Comparison of ENCODE assay signal across 8 mouse cellular contexts in genomic region chr2:156732109-156732508, GRCm38 (mm10). TPM values are rescaled to one million over a fixed set of nuclear protein-coding genes. Genes with fewer than 3 reads are reported as not detected.
DNase-seq lines count a peak whose midpoint lies in the region; ATAC-seq and TF ChIP-seq lines count a peak whose summit lies in the region.

No protein-coding gene starts in this region.

- no peak for TF ChIP-seq POLR2A in thymus, adult 2 months (IDR thresholded peaks at IDR 0.05; ENCODE audit: control insufficient read depth, extremely low read depth, insufficient read depth, low read length, poor library complexity)

- H3K27ac ChIP-seq in forebrain, postnatal 0 days (ENCODE audit: low read depth, low read length) = no peak overlapping the region
- no peak overlapping the region for H3K27ac ChIP-seq in forebrain, embryonic 12.5 days
- no peak overlapping the region for H3K27ac ChIP-seq in thymus, adult 2 months (ENCODE audit: control insufficient read depth, insufficient read depth, low read length)

- peak; percentile 27 for ATAC-seq in forebrain, postnatal 0 days
- no peak for ATAC-seq in forebrain, embryonic 12.5 days (ENCODE audit: low FRiP score)

- no peaks in the 10 kb centered on the region for H3K9me3 ChIP-seq in forebrain, postnatal 0 days (ENCODE audit: low read length)
- H3K9me3 ChIP-seq in forebrain, embryonic 12.5 days = no peaks in the 10 kb centered on the region

- TF ChIP-seq CTCF in forebrain, postnatal 0 days (IDR thresholded peaks at IDR 0.05; ENCODE audit: low read depth) = no peak
- no peak for TF ChIP-seq CTCF in thymus, adult 2 months (IDR thresholded peaks at IDR 0.05; ENCODE audit: borderline replicate concordance, control insufficient read depth, extremely low read depth, insufficient read depth, low read length, poor library complexity)

- no peak overlapping the region for H3K4me2 ChIP-seq in forebrain, postnatal 0 days (ENCODE audit: low read depth)
- no peak overlapping the region for H3K4me2 ChIP-seq in forebrain, embryonic 12.5 days

- DNase-seq in forebrain, postnatal 0 days = no peak
- DNase-seq in adrenal gland, postnatal 14 days = peak; percentile 79
- peak; percentile 84 to 90 for DNase-seq in heart, adult 9 months (ENCODE audit: low spot score in 2 of 2)
- DNase-seq in kidney, postnatal 25 days = peak; percentile 87 to 95
- DNase-seq in lung, postnatal 14 days = peak; percentile 68
- no peak for DNase-seq in retina, embryonic 14.5 days (ENCODE audit: low spot score)
- DNase-seq in thymus, adult 2 months = no peak

- H3K4me3 ChIP-seq in forebrain, postnatal 0 days (ENCODE audit: low read depth, low read length) = no peak overlapping the region
- no peak overlapping the region for H3K4me3 ChIP-seq in forebrain, embryonic 12.5 days (replicated peaks)
- no peak overlapping the region for H3K4me3 ChIP-seq in thymus, adult 2 months (ENCODE audit: control insufficient read depth, insufficient read depth, low read length)

- no peaks in the 10 kb centered on the region for H3K27me3 ChIP-seq in forebrain, postnatal 0 days (ENCODE audit: insufficient read depth, low read length)
- H3K27me3 ChIP-seq in forebrain, embryonic 12.5 days = no peaks in the 10 kb centered on the region
- no peaks in the 10 kb centered on the region for H3K27me3 ChIP-seq in thymus, adult 2 months (ENCODE audit: control insufficient read depth, insufficient read depth, low read length)

- no peak overlapping the region for H3K9ac ChIP-seq in forebrain, postnatal 0 days
- H3K9ac ChIP-seq in forebrain, embryonic 12.5 days = no peak overlapping the region

- H3K4me1 ChIP-seq in forebrain, postnatal 0 days (ENCODE audit: insufficient read depth) = peaks cover 2% of the 10 kb centered on the region; the same call in 1 of the 2 replicates
- peaks cover 58% of the 10 kb centered on the region for H3K4me1 ChIP-seq in forebrain, embryonic 12.5 days
- peaks cover 20% of the 10 kb centered on the region for H3K4me1 ChIP-seq in thymus, adult 2 months (replicated peaks; ENCODE audit: control insufficient read depth, insufficient read depth, low read length)

- no peaks in the 10 kb centered on the region; the same call in 1 of the 2 replicates for H3K36me3 ChIP-seq in forebrain, postnatal 0 days (ENCODE audit: insufficient read depth)
- H3K36me3 ChIP-seq in forebrain, embryonic 12.5 days (replicated peaks) = no peaks in the 10 kb centered on the region
- no peaks in the 10 kb centered on the region for H3K36me3 ChIP-seq in thymus, adult 2 months (ENCODE audit: control insufficient read depth, insufficient read depth, low read length)

- WGBS in forebrain, postnatal 0 days = 49% methylated on average over 6 of the region's 6 CpGs
- 81% methylated on average over 6 of the region's 6 CpGs for WGBS in forebrain, embryonic 12.5 days
- 88% methylated on average over 6 of the region's 6 CpGs for WGBS in thymus, adult 2 months

RNA-seq across cellular contexts. Expression of gene Myl9, which starts 43.1 kb away (rescaled TPM):
- total RNA-seq in forebrain, postnatal 0 days (2014; rRNA removed) = 24.4 and 34.3 TPM in 2 replicates
- 34.6 and 39.6 TPM in 2 replicates for polyA plus RNA-seq in forebrain, postnatal 0 days (2015; fragmentation: Nextera tagmentation; extraction: Ambion mirVana)
- 61.4 and 95.4 TPM in 2 replicates for polyA plus RNA-seq in forebrain, embryonic 12.5 days (2016; fragmentation: Nextera tagmentation; extraction: Ambion mirVana)
- total RNA-seq in adrenal gland, postnatal 14 days (2021) = 54.6 and 70.5 TPM in 2 replicates
- polyA plus RNA-seq in thymus, adult 2 months (2012; rRNA removed) = 32.3 and 32.4 TPM in 2 replicates

Comparison
In these comparisons a context has a peak if more than half of its experiments do, and no peak if none do; other contexts are left out.
1. DNase-seq: peak in adrenal gland, postnatal 14 days (single experiment), heart, adult 9 months (2 of 2), kidney, postnatal 25 days (2 of 2) and lung, postnatal 14 days (single experiment); none in forebrain, postnatal 0 days (single experiment), retina, embryonic 14.5 days (single experiment) and thymus, adult 2 months (single experiment).